Mouse (Mus musculus) ES-E14 (cell line): Measurements from ENCODE around the gene Nptx2. TPM values are rescaled to one million over a fixed set of nuclear protein-coding genes. Genes with fewer than 3 reads are reported as not detected.

Source experiments
- DNase-seq: peaks from one replicate; pipeline ENCODE4 v3.0.0-alpha.2; 2013; ENCODE audit warnings: low read depth, low spot score
- H3K27ac ChIP-seq: 2 replicates; pipeline ENCODE4 v1.5.1; 2012; ENCODE audit warnings: low read depth, mild to moderate bottlenecking, low read length, moderate library complexity, mixed read lengths; ENCODE audit not compliant: poor library complexity, insufficient read depth, severe bottlenecking
- H3K36me3 ChIP-seq: 2 replicates; pipeline ENCODE4 v1.6.1; 2012; ENCODE audit warnings: mild to moderate bottlenecking, low read length, moderate library complexity, mixed read lengths; ENCODE audit not compliant: control insufficient read depth, poor library complexity, insufficient read depth, severe bottlenecking
- H3K4me1 ChIP-seq, 2 experiments: fragments of 150-350 bp in 1 of 2; sonication (generic) in 1 of 2; 2 replicates each; pipeline ENCODE4 v1.6.1; 2012; ENCODE audit warnings: low read length in 2 of 2, mild to moderate bottlenecking in 1 of 2, mixed read lengths in 1 of 2; ENCODE audit not compliant: control insufficient read depth in 2 of 2, insufficient read depth in 2 of 2, poor library complexity in 1 of 2
- H3K4me3 ChIP-seq, 2 experiments: fragments of 150-350 bp in 1 of 2; sonication (generic) in 1 of 2; 2 replicates each; pipeline ENCODE4 v1.5.1; 2012; ENCODE audit warnings: low read length in 2 of 2, low read depth in 1 of 2, mild to moderate bottlenecking in 1 of 2, mixed read lengths in 1 of 2; ENCODE audit not compliant: insufficient read depth in 1 of 2, poor library complexity in 1 of 2, severe bottlenecking in 1 of 2
- H3K9ac ChIP-seq: 2 replicates; pipeline ENCODE4 v1.6.1; 2012; ENCODE audit warnings: low read depth, mild to moderate bottlenecking, low read length, mixed read lengths; ENCODE audit not compliant: poor library complexity, insufficient read depth, severe bottlenecking
- H3K9me3 ChIP-seq: fragments of 150-350 bp; sonication (generic); 2 replicates; pipeline ENCODE4 v1.6.1; 2012; ENCODE audit warnings: low read depth, mild to moderate bottlenecking, low read length; ENCODE audit not compliant: control insufficient read depth, insufficient read depth
- CHD2 ChIP-seq: IDR thresholded peaks from 2 replicates; pipeline ENCODE4 v1.6.1; 2014; ENCODE audit warnings: mild to moderate bottlenecking, low read depth, low read length, inconsistent platforms
- HCFC1 ChIP-seq: IDR thresholded peaks from 2 replicates; pipeline ENCODE4 v1.6.1; 2012; ENCODE audit warnings: low read length, inconsistent platforms, borderline replicate concordance; ENCODE audit not compliant: insufficient read depth
- MAFK ChIP-seq: IDR thresholded peaks from 2 replicates; pipeline ENCODE4 v1.6.1; 2014; ENCODE audit warnings: mild to moderate bottlenecking, low read depth, low read length, inconsistent platforms; ENCODE audit not compliant: insufficient read depth
- ZC3H11A ChIP-seq: IDR thresholded peaks from 2 replicates; pipeline ENCODE4 v1.6.1; 2012; ENCODE audit warnings: low read depth, mild to moderate bottlenecking, inconsistent platforms, low read length, borderline replicate concordance
- ZNF384 ChIP-seq: IDR thresholded peaks from 2 replicates; pipeline ENCODE4 v1.6.1; 2012; ENCODE audit warnings: low read depth, low read length, inconsistent platforms
- in situ Hi-C, 2 experiments: fragments of 600-800 bp; cut with MboI; formaldehyde crosslinking; loops; one replicate each; pipeline ENCODE4 v1.15.1; 2025; ENCODE audit warnings: low sequenced_read_pairs in 2 of 2, inconsistent platforms in 1 of 2; ENCODE audit not compliant: unreplicated experiment in 2 of 2
- total RNA-seq: library from RNA; depleted of rRNA; stranded (reverse); fragments of 300-350 nt; gene quantifications from 2 replicates; pipeline ENCODE4 v1.2.3, GENCODE M21; 2012

The Nptx2 gene
- total RNA-seq, 1 experiment = 58.9 TPM

DNA sequence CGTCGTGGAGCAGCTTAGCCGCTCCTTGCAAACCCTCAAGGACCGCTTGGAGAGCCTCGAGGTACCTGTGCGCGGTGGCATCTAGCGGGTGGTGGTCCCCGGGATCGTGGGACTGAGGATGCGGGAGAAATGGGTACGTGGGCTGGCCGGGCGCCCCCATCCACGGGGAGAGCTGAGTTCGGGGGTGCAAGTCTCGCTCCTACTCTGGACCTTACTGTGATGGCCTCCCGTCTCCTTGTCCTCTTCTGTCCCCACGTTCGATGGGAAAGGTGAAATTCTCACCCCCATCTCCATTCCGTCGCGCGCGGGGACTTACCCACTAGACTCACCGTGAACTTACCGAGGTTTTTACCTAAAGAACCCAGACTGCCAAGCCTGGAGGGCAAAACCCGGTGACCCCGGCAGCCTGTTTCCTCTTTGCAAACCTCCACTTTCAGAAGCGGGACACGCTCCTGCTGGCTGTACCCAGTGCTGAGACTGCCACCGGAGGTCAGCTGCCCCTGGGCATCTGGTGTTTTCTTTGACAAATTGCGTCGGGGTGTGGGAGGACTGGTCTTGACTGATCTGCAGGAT lies 807 bp downstream of the Nptx2 start:
- H3K4me1 ChIP-seq = peaks cover 5 to 7% of the 10 kb centered on the region in 2 experiments; a peak in 3 of 4 replicates
- H3K4me3 ChIP-seq = peak overlapping the region; percentile 69 to 74
- peaks cover 4% of the 10 kb centered on the region; the same call in 1 of the 2 replicates for H3K36me3 ChIP-seq
- H3K9ac ChIP-seq = peak overlapping the region; percentile 84
- TF ChIP-seq CHD2 = no peak
- TF ChIP-seq HCFC1 = no peak
- H3K27ac ChIP-seq = no peak overlapping the region
- no peaks in the 10 kb centered on the region for H3K9me3 ChIP-seq
- in situ Hi-C loops = no loop called here
- DNase-seq = no peak

DNA sequence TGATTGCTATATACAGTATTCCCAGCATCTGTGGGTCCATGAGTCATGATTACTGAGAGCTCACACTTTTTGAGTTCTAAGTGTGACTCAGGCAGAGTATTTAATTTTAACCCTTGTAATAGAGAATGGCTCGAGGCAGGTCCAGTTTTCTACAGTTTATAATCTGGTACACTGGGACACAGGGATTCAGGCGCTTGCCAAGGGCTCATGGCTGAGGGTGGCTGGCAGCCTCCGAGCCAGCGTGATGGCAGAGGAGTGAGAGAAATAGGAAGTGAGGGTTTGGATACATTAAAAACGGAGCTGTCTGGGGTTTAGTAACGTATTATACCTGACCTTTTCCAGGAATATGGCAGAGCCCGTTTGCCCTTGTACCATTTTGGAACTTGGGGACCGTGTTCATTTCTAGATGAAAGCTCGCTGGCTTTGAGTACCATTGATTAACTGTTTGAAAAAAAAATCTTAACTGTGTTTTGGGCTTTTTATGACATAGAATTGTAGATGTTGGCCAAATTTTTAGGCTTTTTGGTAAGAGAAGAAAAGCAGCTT lies 1.7 kb downstream of the Nptx2 start:
- no peak overlapping the region for H3K9ac ChIP-seq
- peaks cover 6% of the 10 kb centered on the region; the same call in 1 of the 2 replicates for H3K36me3 ChIP-seq
- no peak overlapping the region for H3K27ac ChIP-seq
- in situ Hi-C loops = no loop called here
- peak overlapping the region in 1 of 2 experiments; percentile 69; a peak in 2 of 4 replicates for H3K4me3 ChIP-seq
- H3K9me3 ChIP-seq = no peaks in the 10 kb centered on the region
- H3K4me1 ChIP-seq = peaks cover 5 to 7% of the 10 kb centered on the region in 2 experiments; a peak in 3 of 4 replicates
- TF ChIP-seq CHD2 = no peak
- TF ChIP-seq ZNF384 = no peak
- TF ChIP-seq ZC3H11A = no peak
- no peak for TF ChIP-seq MAFK
- DNase-seq = no peak

DNA sequence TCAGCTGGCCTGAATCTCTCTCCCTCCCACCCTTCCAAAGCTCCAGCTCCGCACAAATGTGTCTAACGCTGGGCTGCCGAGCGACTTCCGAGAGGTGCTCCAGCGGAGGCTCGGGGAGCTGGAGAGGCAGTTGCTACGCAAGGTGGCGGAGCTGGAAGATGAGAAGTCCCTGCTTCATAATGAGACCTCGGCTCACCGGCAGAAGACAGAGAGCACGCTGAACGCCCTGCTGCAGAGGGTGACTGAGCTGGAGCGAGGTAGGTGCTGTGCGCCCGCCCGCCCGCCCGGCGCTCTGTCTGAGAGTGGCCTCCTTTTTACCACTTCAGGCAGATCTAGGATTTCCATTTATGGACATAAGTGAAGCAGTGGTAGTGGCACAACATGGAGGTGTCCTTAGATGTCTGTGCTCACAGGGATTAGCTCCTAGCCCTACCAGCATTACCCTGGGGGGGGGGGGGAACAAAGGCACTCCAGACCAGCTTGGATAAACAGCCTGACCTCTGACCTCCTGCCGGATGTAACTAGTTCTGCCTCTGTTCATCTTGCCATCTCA lies 2.5 kb downstream of the Nptx2 start:
- TF ChIP-seq CHD2 (no peak), ZNF384 (no peak), MAFK (no peak), ZC3H11A (no peak), HCFC1 (no peak)
- peaks cover 7% of the 10 kb centered on the region; the same call in 1 of the 2 replicates for H3K36me3 ChIP-seq
- DNase-seq = peak; percentile 33
- H3K4me3 ChIP-seq = peak overlapping the region; percentile 53 to 60
- H3K27ac ChIP-seq = no peak overlapping the region
- in situ Hi-C loops = no loop called here
- H3K9me3 ChIP-seq = no peaks in the 10 kb centered on the region
- H3K9ac ChIP-seq = peak overlapping the region; percentile 46
- peaks cover 2 to 7% of the 10 kb centered on the region in 2 experiments; a peak in 2 of 4 replicates for H3K4me1 ChIP-seq

DNA sequence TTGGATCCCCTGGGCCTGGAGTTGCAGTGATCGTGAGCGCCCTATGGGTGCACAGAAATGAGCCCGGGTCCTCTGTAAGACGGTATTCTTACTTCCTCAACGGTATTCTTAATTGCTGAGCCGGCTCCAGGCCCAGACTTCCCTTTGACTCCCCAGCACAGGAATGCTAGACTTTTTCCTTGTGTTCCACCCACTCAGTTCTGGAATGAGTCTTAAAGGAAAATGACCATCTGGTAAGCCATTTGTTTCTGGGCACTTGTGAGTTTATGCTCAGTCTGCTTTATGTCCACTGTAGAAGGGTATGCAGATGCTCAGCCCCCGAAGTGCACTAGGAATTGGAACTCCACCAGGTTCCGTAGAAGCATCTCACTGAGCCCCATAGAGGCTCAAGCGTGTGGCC lies 4.3 kb downstream of the Nptx2 start:
- no peak for DNase-seq
- Histone ChIP-seq H3K4me1 (peaks cover 0 to 2% of the 10 kb centered on the region in 2 experiments; a peak in 1 of 4 replicates), H3K9me3 (no peaks in the 10 kb centered on the region), H3K4me3 (no peak overlapping the region), H3K9ac (no peak overlapping the region), H3K27ac (no peak overlapping the region), H3K36me3 (peaks cover 11% of the 10 kb centered on the region; the same call in 1 of the 2 replicates)
- TF ChIP-seq HCFC1 = no peak
- TF ChIP-seq ZC3H11A = no peak
- TF ChIP-seq MAFK = no peak
- no peak for TF ChIP-seq ZNF384
- TF ChIP-seq CHD2 = no peak
- in situ Hi-C loops = no loop called here
